Mouse (Mus musculus): Measurements from ENCODE around the gene Pax4.

- TF ChIP-seq CTCF (IDR thresholded peaks at IDR 0.05; ENCODE audit: control insufficient read depth, insufficient read depth, insufficient replicate concordance, low read depth, low read length): no peak
- no peak for TF ChIP-seq POLR2A (IDR thresholded peaks at IDR 0.05; ENCODE audit: control insufficient read depth, low read depth, low read length)
Observed at GRCm38 (mm10) chr6:28488204-28488851, 39.2 kb upstream of the Pax4 start.

Measured in testis, adult 2 months (tissue).